Mouse (Mus musculus): ENCODE data around the gene Chrm3.

The Chrm3 gene

GRCm38 (mm10) chr13:9995852-9996251 is 364.8 kb downstream of the Chrm3 start:
- no peak for DNase-seq (ENCODE audit: extremely low read depth, low read depth, low spot score)

- DNase-seq (ENCODE audit: extremely low read depth, low read depth, low spot score), result no peak
Observed at GRCm38 (mm10) chr13:9993571-9993970, 367.1 kb downstream of the Chrm3 start.

- no peak for DNase-seq (ENCODE audit: extremely low read depth, low read depth, low spot score)
Observed at GRCm38 (mm10) chr13:9992640-9993039, 368.0 kb downstream of the Chrm3 start.

GRCm38 (mm10) chr13:9985648-9986047 is 375.0 kb downstream of the Chrm3 start:
- DNase-seq (ENCODE audit: extremely low read depth, low read depth, low spot score), result no peak

- DNase-seq (ENCODE audit: extremely low read depth, low read depth, low spot score), result no peak
Observed at GRCm38 (mm10) chr13:9983293-9983692, 377.4 kb downstream of the Chrm3 start.

- no peak for DNase-seq (ENCODE audit: extremely low read depth, low read depth, low spot score)
Observed at GRCm38 (mm10) chr13:9977699-9978098, 382.9 kb downstream of the Chrm3 start.

GRCm38 (mm10) chr13:9973742-9974321 is 386.8 kb downstream of the Chrm3 start:
- DNase-seq (ENCODE audit: extremely low read depth, low read depth, low spot score), result peak; percentile 28

- DNase-seq (ENCODE audit: extremely low read depth, low read depth, low spot score), result no peak
Observed at GRCm38 (mm10) chr13:9971845-9972244, 388.8 kb downstream of the Chrm3 start.

- no peak for DNase-seq (ENCODE audit: extremely low read depth, low read depth, low spot score)
Observed at GRCm38 (mm10) chr13:9952619-9953018, 408.0 kb downstream of the Chrm3 start.

- no peak for DNase-seq (ENCODE audit: extremely low read depth, low read depth, low spot score)
Observed at GRCm38 (mm10) chr13:9951376-9951775, 409.3 kb downstream of the Chrm3 start.

GRCm38 (mm10) chr13:9949091-9949490 is 411.6 kb downstream of the Chrm3 start:
- DNase-seq (ENCODE audit: extremely low read depth, low read depth, low spot score), result no peak

GRCm38 (mm10) chr13:9940186-9940585 is 420.5 kb downstream of the Chrm3 start:
- peak; percentile 66 for DNase-seq (ENCODE audit: extremely low read depth, low read depth, low spot score)

GRCm38 (mm10) chr13:9938798-9939485 is 421.7 kb downstream of the Chrm3 start:
- peak; percentile 18 for DNase-seq (ENCODE audit: extremely low read depth, low read depth, low spot score)

- no peak for DNase-seq (ENCODE audit: extremely low read depth, low read depth, low spot score)
Observed at GRCm38 (mm10) chr13:9932714-9933113, 427.9 kb downstream of the Chrm3 start.

GRCm38 (mm10) chr13:9930606-9931005 is 430.0 kb downstream of the Chrm3 start:
- DNase-seq (ENCODE audit: extremely low read depth, low read depth, low spot score), result no peak

GRCm38 (mm10) chr13:9929978-9930377 is 430.7 kb downstream of the Chrm3 start:
- no peak for DNase-seq (ENCODE audit: extremely low read depth, low read depth, low spot score)

- no peak for DNase-seq (ENCODE audit: extremely low read depth, low read depth, low spot score)
Observed at GRCm38 (mm10) chr13:9921150-9921549, 439.5 kb downstream of the Chrm3 start.

GRCm38 (mm10) chr13:9912697-9913096 is 447.9 kb downstream of the Chrm3 start:
- DNase-seq (ENCODE audit: extremely low read depth, low read depth, low spot score), result no peak

- no peak for DNase-seq (ENCODE audit: extremely low read depth, low read depth, low spot score)
Observed at GRCm38 (mm10) chr13:9908707-9909106, 451.9 kb downstream of the Chrm3 start.

- no peak for DNase-seq (ENCODE audit: extremely low read depth, low read depth, low spot score)
Observed at GRCm38 (mm10) chr13:9907202-9907601, 453.4 kb downstream of the Chrm3 start.

- no peak for DNase-seq (ENCODE audit: extremely low read depth, low read depth, low spot score)
Observed at GRCm38 (mm10) chr13:9904455-9904854, 456.2 kb downstream of the Chrm3 start.

- no peak for DNase-seq (ENCODE audit: extremely low read depth, low read depth, low spot score)
Observed at GRCm38 (mm10) chr13:9900653-9901385, 459.8 kb downstream of the Chrm3 start.
